Mouse (Mus musculus): ENCODE measurements around the gene Gps2.
"Not testable (repeated sequence)": the region's sequence is repeated elsewhere in the genome, so short reads cannot be mapped to it uniquely, and the experiment has no call there.

The Gps2 gene

GRCm38 (mm10) chr11:69937385-69937784, 23.7 kb downstream of the Gps2 start:
- DNase-seq = no peak

GRCm38 (mm10) chr11:69937834-69938233, 24.1 kb downstream of the Gps2 start:
- DNase-seq = no peak

GRCm38 (mm10) chr11:69938401-69938979, 24.8 kb downstream of the Gps2 start:
- DNase-seq = no peak

- no peak for DNase-seq
Measured at GRCm38 (mm10) chr11:69939181-69939580, 25.5 kb downstream of the Gps2 start.

- no peak for DNase-seq
Measured at GRCm38 (mm10) chr11:69939731-69940130, 26.0 kb downstream of the Gps2 start.

- DNase-seq = no peak
Measured at GRCm38 (mm10) chr11:69940962-69941361, 27.3 kb downstream of the Gps2 start.

GRCm38 (mm10) chr11:69945216-69945615, 31.5 kb downstream of the Gps2 start:
- DNase-seq = no peak

- DNase-seq = no peak
Measured at GRCm38 (mm10) chr11:69945997-69946891, 32.6 kb downstream of the Gps2 start.

- no peak for DNase-seq
Measured at GRCm38 (mm10) chr11:69947337-69948065, 33.8 kb downstream of the Gps2 start.

GRCm38 (mm10) chr11:69948066-69948762, 34.5 kb downstream of the Gps2 start, which contains the start of gene Slc2a4:
Gene Slc2a4, minus strand, starts transcription at chr11:69948188.
- peak; percentile 46 to 49 for DNase-seq

- peak; percentile 77 to 82 for DNase-seq
Measured at GRCm38 (mm10) chr11:69948763-69949150, 35.1 kb downstream of the Gps2 start.

GRCm38 (mm10) chr11:69950807-69951459, 37.2 kb downstream of the Gps2 start:
- no peak for DNase-seq

- DNase-seq = no peak
Measured at GRCm38 (mm10) chr11:69952274-69952673, 38.6 kb downstream of the Gps2 start.

- no peak for DNase-seq
Measured at GRCm38 (mm10) chr11:69953267-69953915, 39.7 kb downstream of the Gps2 start.

- DNase-seq = not testable (repeated sequence)
Measured at GRCm38 (mm10) chr11:69955618-69956017, 41.9 kb downstream of the Gps2 start.

- no peak for DNase-seq
Measured at GRCm38 (mm10) chr11:69956218-69956617, 42.5 kb downstream of the Gps2 start.

- no peak for DNase-seq
Measured at GRCm38 (mm10) chr11:69960616-69961015, 46.9 kb downstream of the Gps2 start.

- no peak for DNase-seq
Measured at GRCm38 (mm10) chr11:69961841-69962240, 48.2 kb downstream of the Gps2 start.

GRCm38 (mm10) chr11:69964650-69965270, 51.1 kb downstream of the Gps2 start, which contains the start of gene Cldn7:
Gene Cldn7, plus strand, starts transcription at chr11:69964779.
- DNase-seq = no peak

- DNase-seq = no peak
Measured at GRCm38 (mm10) chr11:69965271-69966005, 51.8 kb downstream of the Gps2 start.
